Mouse (Mus musculus) hindbrain, embryonic 12.5 days (tissue): ENCODE measurements around the gene Trmu. TPM values are rescaled to one million over a fixed set of nuclear protein-coding genes. Genes with fewer than 3 reads are reported as not detected.

Experiments
- ATAC-seq: fragments of 200-750 bp; cut with Nextera tagmentation; 2 replicates; pipeline ENCODE4 v1.8.0; 2017; ENCODE audit warnings: moderate TSS enrichment; ENCODE audit not compliant: low FRiP score
- H3K27ac ChIP-seq: fragments of 300-500 bp; sonication (generic); 2 replicates; pipeline ENCODE4 v1.5.1; 2016; ENCODE audit warnings: mild to moderate bottlenecking
- H3K27me3 ChIP-seq: fragments of 300-500 bp; sonication (generic); 2 replicates; pipeline ENCODE4 v1.6.1; 2016; ENCODE audit warnings: mild to moderate bottlenecking
- H3K36me3 ChIP-seq: fragments of 300-500 bp; sonication (generic); 2 replicates; pipeline ENCODE4 v1.6.1; 2016; ENCODE audit warnings: mild to moderate bottlenecking
- H3K4me1 ChIP-seq: fragments of 300-500 bp; sonication (generic); 2 replicates; pipeline ENCODE4 v1.6.1; 2016
- H3K4me2 ChIP-seq: fragments of 300-500 bp; sonication (generic); replicated peaks from 2 replicates; pipeline ENCODE4 v1.6.1; 2016; ENCODE audit warnings: mild to moderate bottlenecking
- H3K4me3 ChIP-seq: fragments of 300-500 bp; sonication (generic); 2 replicates; pipeline ENCODE4 v1.5.1; 2016; ENCODE audit warnings: mild to moderate bottlenecking
- H3K9ac ChIP-seq: fragments of 300-500 bp; sonication (generic); 2 replicates; pipeline ENCODE4 v1.6.1; 2016; ENCODE audit warnings: mild to moderate bottlenecking, moderate library complexity
- H3K9me3 ChIP-seq: fragments of 300-500 bp; sonication (generic); replicated peaks from 2 replicates; pipeline ENCODE4 v1.6.1; 2016; ENCODE audit warnings: mild to moderate bottlenecking
- WGBS: fragments of 180-500 bp; shearing (Covaris S2); methylation state at CpG from one replicate; pipeline ENCODE4 v1.1.7; 2016; 5-methylcytosine and 5-hydroxymethylcytosine counted together
- polyA plus RNA-seq: library from polyadenylated mRNA; unstranded; fragments of >200 nt; fragmentation: Nextera tagmentation; extraction: Ambion mirVana; gene quantifications from 2 replicates; pipeline ENCODE4 v1.2.1, GENCODE M21; 2016

The Trmu gene
- 42.6 and 47.0 TPM in 2 replicates for polyA plus RNA-seq

DNA sequence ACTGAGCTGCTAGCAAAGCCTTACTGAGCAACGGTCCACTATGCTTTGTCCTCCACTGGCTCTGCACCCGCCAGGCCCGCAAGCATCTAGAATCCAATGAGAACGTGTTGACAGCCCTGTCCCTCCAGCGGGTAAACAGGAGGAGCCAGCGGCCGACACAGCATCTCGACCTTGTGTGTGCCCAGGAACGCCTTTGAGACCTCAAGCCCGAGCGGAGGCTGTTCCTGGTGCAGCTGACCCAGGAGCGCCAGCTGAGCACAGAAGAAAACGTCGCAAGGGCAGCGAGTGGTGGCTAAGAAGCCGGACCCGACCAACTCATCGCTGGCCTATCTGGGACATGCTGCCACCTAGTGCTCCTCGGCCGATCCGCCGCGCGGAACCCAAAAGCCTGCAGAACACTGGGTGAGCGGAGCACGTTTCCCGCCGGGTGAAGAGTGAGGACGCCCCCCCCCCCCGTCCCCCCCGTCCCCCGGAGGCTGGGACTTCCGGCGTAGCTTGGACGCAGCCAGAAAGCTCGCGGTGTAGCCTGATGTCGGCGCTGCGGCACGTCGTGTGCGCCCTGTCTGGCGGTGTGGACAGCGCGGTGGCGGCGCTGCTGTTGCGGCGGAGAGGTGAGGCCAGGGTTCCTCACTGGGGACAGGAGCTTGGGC lies at the start of gene Trmu:
Trmu (plus strand) TSS at position 465 of the 650 bp plus-strand sequence.
- H3K4me3 ChIP-seq, result peak within 1 kb of the TSS; percentile 79
- H3K9ac ChIP-seq, result peak within 1 kb of the TSS; percentile 84
- H3K4me2 ChIP-seq, result peak within 1 kb of the TSS; percentile 96
- H3K9me3 ChIP-seq, result no peaks in the 10 kb centered on the region
- H3K4me1 ChIP-seq, result peaks cover 24% of the 10 kb centered on the region
- H3K27me3 ChIP-seq, result no peaks in the 10 kb centered on the region
- peak within 1 kb of the TSS; percentile 79 for H3K27ac ChIP-seq
- under 1% methylated on average over 43 of the region's 50 CpGs for WGBS
- peaks cover 45% of the 10 kb centered on the region for H3K36me3 ChIP-seq
- ATAC-seq, result peak; percentile 94

DNA sequence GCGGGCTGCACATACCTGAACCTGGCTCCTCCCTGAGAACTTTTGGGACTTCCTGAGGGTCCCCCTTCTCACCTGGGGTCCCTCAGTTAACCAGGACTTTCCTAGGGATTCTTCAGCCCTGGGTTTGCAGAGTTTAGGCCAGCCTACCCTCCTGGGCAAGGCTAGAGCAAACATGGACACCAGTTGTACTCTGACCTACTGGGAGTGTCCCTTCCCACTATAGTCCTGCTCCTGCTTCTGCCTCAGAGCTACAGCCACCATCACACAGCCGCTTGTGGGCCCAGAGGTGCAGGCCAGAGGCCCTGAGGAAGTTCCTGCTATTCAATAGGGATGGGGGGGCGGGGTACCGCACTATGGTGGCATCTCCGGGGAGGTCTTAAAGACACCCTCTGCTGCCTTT lies 49.6 kb upstream of the Trmu start:
- Histone ChIP-seq H3K27me3 (no peaks in the 10 kb centered on the region), H3K4me1 (peaks cover 14% of the 10 kb centered on the region), H3K4me3 (no peak overlapping the region), H3K9ac (no peak overlapping the region), H3K36me3 (no peaks in the 10 kb centered on the region), H3K27ac (no peak overlapping the region), H3K9me3 (no peaks in the 10 kb centered on the region), H3K4me2 (no peak overlapping the region)
- WGBS, result 76% methylated on average over 5 of the region's 5 CpGs
- no peak for ATAC-seq

GRCm38 (mm10) chr15:85831954-85832590 lies 47.0 kb upstream of the Trmu start, which contains the start of gene Ttc38:
Gene Ttc38 (plus strand): TSS chr15:85832306.
- Histone ChIP-seq H3K4me3 (peak within 1 kb of the TSS; percentile 53), H3K4me2 (peak within 1 kb of the TSS; percentile 77), H3K9ac (peak within 1 kb of the TSS; percentile 62), H3K9me3 (no peaks in the 10 kb centered on the region), H3K27ac (no peak within 1 kb of the TSS), H3K4me1 (peaks cover 14% of the 10 kb centered on the region), H3K36me3 (no peaks in the 10 kb centered on the region), H3K27me3 (no peaks in the 10 kb centered on the region)
- ATAC-seq, result peak; percentile 92
- WGBS, result 1% methylated on average over 27 of the region's 27 CpGs

DNA sequence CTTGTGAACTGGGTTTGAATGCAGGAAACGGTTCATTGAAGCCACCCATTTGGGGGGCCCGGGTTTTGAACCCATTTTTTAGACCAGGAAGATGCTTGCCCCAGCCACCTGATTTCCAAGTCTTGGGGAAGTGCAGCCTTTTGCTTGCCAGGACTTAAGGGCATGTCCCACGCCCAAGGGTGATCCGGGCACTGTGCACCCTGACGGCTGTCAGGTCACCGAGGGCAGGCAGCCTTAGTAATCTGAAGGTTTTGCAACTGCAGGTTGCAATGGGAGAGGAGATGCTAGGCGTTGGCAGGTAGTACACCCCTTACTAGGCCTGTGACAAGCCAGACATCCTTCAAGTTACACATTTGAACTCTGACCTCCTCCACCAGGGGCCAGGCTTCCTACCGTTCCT lies 46.5 kb upstream of the Trmu start:
- Histone ChIP-seq H3K27me3 (no peaks in the 10 kb centered on the region), H3K4me3 (peak overlapping the region; percentile 53), H3K27ac (no peak overlapping the region), H3K36me3 (no peaks in the 10 kb centered on the region), H3K4me2 (peak overlapping the region; percentile 77), H3K4me1 (peaks cover 14% of the 10 kb centered on the region), H3K9ac (peak overlapping the region; percentile 62), H3K9me3 (no peaks in the 10 kb centered on the region)
- 49% methylated on average over 8 of the region's 8 CpGs for WGBS
- ATAC-seq, result no peak

- WGBS, result 62% methylated on average over 3 of the region's 3 CpGs
- Histone ChIP-seq H3K4me3 (no peak overlapping the region), H3K9me3 (no peaks in the 10 kb centered on the region), H3K36me3 (no peaks in the 10 kb centered on the region), H3K27me3 (no peaks in the 10 kb centered on the region), H3K4me1 (peaks cover 14% of the 10 kb centered on the region), H3K9ac (no peak overlapping the region), H3K27ac (no peak overlapping the region), H3K4me2 (no peak overlapping the region)
- ATAC-seq, result no peak
These were observed 43.8 kb upstream of the Trmu start for GRCm38 (mm10) chr15:85835335-85835734.

DNA sequence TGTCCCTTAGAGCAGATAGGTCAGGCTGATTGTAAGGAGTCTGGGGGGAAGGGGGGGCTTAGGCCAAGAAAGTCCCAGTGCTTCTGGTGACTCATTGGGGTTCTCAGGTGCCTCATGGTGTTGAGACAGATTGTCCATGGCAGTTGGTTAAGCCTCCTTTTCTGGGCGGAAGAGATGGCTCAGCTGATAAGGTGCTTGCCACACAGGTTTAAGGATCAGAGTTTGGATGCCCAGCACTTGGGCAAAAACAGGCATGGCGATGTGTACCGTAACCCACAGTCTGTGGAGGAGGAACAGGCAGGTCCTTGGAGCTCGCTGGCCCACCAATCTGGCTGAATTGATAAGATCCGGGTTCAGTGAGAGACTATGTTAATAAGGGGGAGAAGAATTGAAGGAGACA lies 42.2 kb upstream of the Trmu start:
- Histone ChIP-seq H3K4me3 (no peak overlapping the region), H3K27ac (no peak overlapping the region), H3K9me3 (no peaks in the 10 kb centered on the region), H3K27me3 (no peaks in the 10 kb centered on the region), H3K9ac (no peak overlapping the region), H3K36me3 (no peaks in the 10 kb centered on the region), H3K4me2 (no peak overlapping the region), H3K4me1 (peaks cover 8% of the 10 kb centered on the region)
- ATAC-seq, result no peak
- 93% methylated on average over 5 of the region's 5 CpGs for WGBS

DNA sequence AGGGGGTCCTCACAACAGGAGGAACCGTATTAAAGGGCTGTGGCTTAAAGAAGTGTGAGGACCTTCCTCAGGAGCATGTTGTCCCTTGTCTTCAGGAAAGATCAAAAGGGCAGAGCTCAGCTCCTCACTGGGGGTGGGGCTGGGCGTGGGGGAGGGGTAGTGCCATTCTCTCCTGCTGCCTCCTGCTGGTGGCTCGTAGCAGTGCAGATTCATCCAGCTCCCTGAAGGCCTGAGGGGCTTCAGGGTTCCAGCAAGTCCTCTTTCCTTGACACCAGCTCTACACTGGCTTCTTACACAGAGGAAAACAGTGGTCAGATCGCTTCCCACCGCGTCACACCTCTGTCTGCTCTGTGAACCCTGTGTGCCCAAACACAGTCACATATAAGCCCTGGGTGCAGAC lies 38.1 kb upstream of the Trmu start:
- Histone ChIP-seq H3K27ac (no peak overlapping the region), H3K9me3 (no peaks in the 10 kb centered on the region), H3K27me3 (no peaks in the 10 kb centered on the region), H3K4me3 (no peak overlapping the region), H3K4me1 (no peaks in the 10 kb centered on the region), H3K9ac (no peak overlapping the region), H3K4me2 (no peak overlapping the region), H3K36me3 (no peaks in the 10 kb centered on the region)
- WGBS, result 40% methylated on average over 6 of the region's 6 CpGs
- ATAC-seq, result no peak

- Histone ChIP-seq H3K36me3 (no peaks in the 10 kb centered on the region), H3K27me3 (no peaks in the 10 kb centered on the region), H3K9ac (no peak overlapping the region), H3K4me3 (no peak overlapping the region), H3K27ac (no peak overlapping the region), H3K4me1 (no peaks in the 10 kb centered on the region), H3K4me2 (no peak overlapping the region), H3K9me3 (no peaks in the 10 kb centered on the region)
- ATAC-seq, result no peak
- WGBS, result 89% methylated on average over 5 of the region's 5 CpGs
These were observed 37.2 kb upstream of the Trmu start for GRCm38 (mm10) chr15:85841796-85842360.

DNA sequence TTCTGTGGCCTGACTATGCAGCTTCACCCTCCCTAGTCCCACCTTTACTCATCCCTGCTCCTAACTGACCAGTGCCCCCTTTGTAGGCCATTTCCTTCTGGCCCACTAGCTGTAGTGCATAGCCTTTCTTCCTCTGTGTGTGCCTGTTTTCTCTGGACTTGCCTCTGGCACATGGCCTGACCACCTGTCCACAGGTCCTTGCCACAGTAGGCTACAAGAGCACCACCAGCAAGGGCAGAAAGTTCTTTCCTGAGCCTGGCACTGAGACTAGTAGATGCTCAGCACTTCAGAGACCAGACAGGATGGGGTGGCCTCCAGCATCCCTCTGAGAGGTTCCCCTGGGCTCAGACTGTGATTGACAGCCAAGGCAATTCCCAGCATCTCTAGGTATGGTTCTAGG lies 34.0 kb upstream of the Trmu start:
- H3K4me3 ChIP-seq, result no peak overlapping the region
- H3K36me3 ChIP-seq, result no peaks in the 10 kb centered on the region
- ATAC-seq, result no peak
- H3K9ac ChIP-seq, result no peak overlapping the region
- no peaks in the 10 kb centered on the region for H3K4me1 ChIP-seq
- H3K9me3 ChIP-seq, result no peaks in the 10 kb centered on the region
- no peaks in the 10 kb centered on the region for H3K27me3 ChIP-seq
- no peak overlapping the region for H3K27ac ChIP-seq
- no peak overlapping the region for H3K4me2 ChIP-seq

DNA sequence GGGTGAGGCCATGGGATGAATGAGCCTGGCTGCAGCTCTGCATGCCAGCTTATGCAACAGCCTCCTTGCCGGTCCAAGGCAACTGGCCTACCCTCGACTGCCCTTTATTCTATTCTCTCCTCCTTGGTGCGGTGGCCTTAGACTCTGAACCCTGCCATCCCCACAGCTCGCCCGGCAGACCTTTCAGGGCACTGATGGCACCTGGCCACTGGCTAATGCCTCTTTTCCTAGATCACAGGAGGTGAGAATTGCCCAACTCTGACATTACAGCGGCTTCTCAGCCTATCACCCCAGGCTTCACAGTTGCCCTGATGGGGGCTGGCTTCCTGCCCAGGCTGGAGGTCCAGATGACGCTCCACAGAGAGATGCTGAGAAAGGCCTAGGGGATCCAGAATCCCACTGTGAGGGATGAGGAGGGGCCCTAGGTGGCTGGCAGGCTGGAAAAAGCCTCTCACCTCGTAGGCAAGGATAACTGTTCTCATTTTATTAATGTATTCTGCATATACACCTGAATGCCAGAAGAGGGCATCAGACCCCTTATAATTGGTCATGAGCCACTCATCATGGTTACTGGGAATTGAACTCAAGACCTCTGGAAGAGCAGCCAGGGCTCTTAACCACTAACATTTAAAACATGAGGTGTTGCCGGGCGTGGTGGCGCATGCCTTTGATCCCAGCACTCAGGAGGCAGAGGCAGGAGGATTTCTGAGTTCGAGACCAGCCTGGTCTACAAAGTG lies 27.3 kb upstream of the Trmu start:
- H3K9ac ChIP-seq, result no peak overlapping the region

DNA sequence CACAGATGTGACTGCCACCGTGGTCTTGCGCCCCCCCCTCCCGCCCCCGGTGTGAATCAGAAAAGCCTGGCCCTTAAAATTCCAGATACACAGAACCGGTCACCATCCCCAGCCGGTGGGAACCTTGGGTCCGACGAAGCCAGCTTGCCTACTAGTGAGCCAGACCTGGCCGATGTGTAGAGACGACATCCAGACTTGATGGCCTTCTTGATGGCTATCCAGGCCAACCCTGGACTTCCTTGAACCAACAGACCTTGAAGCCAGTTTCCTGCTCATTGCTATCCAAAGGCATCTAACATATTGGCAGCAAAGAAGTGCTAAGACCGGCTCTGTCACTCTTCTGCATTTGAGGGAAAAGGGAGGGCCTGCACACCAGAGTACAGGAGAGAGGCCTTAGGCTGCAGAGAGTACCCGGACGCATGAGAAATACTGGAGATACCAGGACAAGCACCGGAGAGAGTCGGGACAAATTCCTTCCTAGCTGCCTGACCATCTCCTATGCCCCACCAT lies 20.1 kb upstream of the Trmu start:
- ATAC-seq, result peak; percentile 72
- H3K9ac ChIP-seq, result peak overlapping the region; percentile 79
- H3K27me3 ChIP-seq, result no peaks in the 10 kb centered on the region
- H3K27ac ChIP-seq, result peak overlapping the region; percentile 75
- peak overlapping the region; percentile 87 for H3K4me2 ChIP-seq
- peaks cover 27% of the 10 kb centered on the region for H3K4me1 ChIP-seq
- 10% methylated on average over 15 of the region's 15 CpGs for WGBS
- no peaks in the 10 kb centered on the region for H3K9me3 ChIP-seq
- H3K4me3 ChIP-seq, result peak overlapping the region; percentile 75
- peaks cover 20% of the 10 kb centered on the region for H3K36me3 ChIP-seq

More for the DNA sequence above, 27.3 kb upstream of the Trmu start:
- Histone ChIP-seq H3K27me3 (no peaks in the 10 kb centered on the region), H3K27ac (no peak overlapping the region), H3K9me3 (no peaks in the 10 kb centered on the region), H3K4me3 (no peak overlapping the region), H3K36me3 (no peaks in the 10 kb centered on the region), H3K4me1 (no peaks in the 10 kb centered on the region), H3K4me2 (no peak overlapping the region)
- ATAC-seq, result no peak
- WGBS, result 88% methylated on average over 12 of the region's 12 CpGs

GRCm38 (mm10) chr15:85859490-85860031 lies 19.6 kb upstream of the Trmu start, which contains the start of gene Gtse1:
Gene Gtse1 (plus strand): TSS chr15:85859745.
- Histone ChIP-seq H3K4me3 (peak within 1 kb of the TSS; percentile 75), H3K9ac (peak within 1 kb of the TSS; percentile 79), H3K27ac (peak within 1 kb of the TSS; percentile 75), H3K36me3 (peaks cover 25% of the 10 kb centered on the region), H3K27me3 (no peaks in the 10 kb centered on the region), H3K4me2 (peak within 1 kb of the TSS; percentile 87), H3K9me3 (no peaks in the 10 kb centered on the region), H3K4me1 (peaks cover 27% of the 10 kb centered on the region)
- WGBS, result under 1% methylated on average over 42 of the region's 42 CpGs
- ATAC-seq, result peak; percentile 98
